ENCODE assay signal across 7 mouse cellular contexts in the genomic region with DNA sequence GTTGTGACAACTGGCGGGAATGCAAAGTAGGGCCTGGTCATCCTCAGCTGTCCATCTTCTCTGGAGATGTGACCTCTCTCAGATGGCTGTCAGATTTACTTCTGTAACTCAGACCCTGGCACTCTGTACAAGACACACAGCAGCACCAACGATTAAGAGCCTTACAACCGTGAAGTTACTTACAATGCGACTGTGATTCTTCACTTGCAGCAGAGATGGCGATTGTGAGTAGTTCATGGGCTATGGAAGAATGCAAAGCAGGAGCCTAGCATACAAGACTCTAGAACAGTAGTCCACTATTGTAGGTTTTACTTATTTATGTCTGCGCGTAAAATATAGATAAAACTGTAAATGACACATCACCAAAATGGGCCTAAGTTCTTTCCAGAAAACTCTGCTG. TPM values are rescaled to one million over a fixed set of nuclear protein-coding genes. Genes with fewer than 3 reads are reported as not detected.
DNase-seq lines count a peak whose midpoint lies in the region; ATAC-seq lines count a peak whose summit lies in the region.

No protein-coding gene starts in this region.

- peak overlapping the region; percentile 86 for H3K9ac ChIP-seq in lung, embryonic 16.5 days (ENCODE audit: low read length)
- no peak overlapping the region for H3K9ac ChIP-seq in forebrain, embryonic 12.5 days
- H3K9ac ChIP-seq in limb, embryonic 13.5 days = no peak overlapping the region
- H3K9ac ChIP-seq in stomach, embryonic 14.5 days (replicated peaks; ENCODE audit: low read depth, low read length) = peak overlapping the region; percentile 60

- 27% methylated on average over 7 of the region's 7 CpGs for WGBS in lung, embryonic 16.5 days
- 30% methylated on average over 7 of the region's 7 CpGs for WGBS in forebrain, embryonic 12.5 days
- 29% methylated on average over 7 of the region's 7 CpGs for WGBS in limb, embryonic 13.5 days
- 29% methylated on average over 7 of the region's 7 CpGs for WGBS in stomach, embryonic 14.5 days

- no peaks in the 10 kb centered on the region for H3K27me3 ChIP-seq in lung, embryonic 16.5 days (ENCODE audit: control insufficient read depth, insufficient read depth, low read depth, low read length)
- H3K27me3 ChIP-seq in forebrain, embryonic 12.5 days = 0 out of 2 replicates have a peak, but pooled peaks cover 4% of the 10 kb centered on the region
- H3K27me3 ChIP-seq in limb, embryonic 13.5 days = no peaks in the 10 kb centered on the region
- H3K27me3 ChIP-seq in stomach, embryonic 14.5 days (ENCODE audit: control insufficient read depth, insufficient read depth, low read length) = no peaks in the 10 kb centered on the region

- 0 out of 2 replicates have a peak, but pooled peaks have one; percentile 12 for ATAC-seq in lung, embryonic 16.5 days (ENCODE audit: low read depth)
- ATAC-seq in forebrain, embryonic 12.5 days (ENCODE audit: low FRiP score) = peak; percentile 51
- ATAC-seq in limb, embryonic 13.5 days (ENCODE audit: low FRiP score, low read depth) = peak; percentile 17; the same call in 1 of the 2 replicates
- no peak for ATAC-seq in stomach, embryonic 14.5 days (ENCODE audit: insufficient number of reproducible peaks, insufficient read depth, low FRiP score, low read depth)

- no peaks in the 10 kb centered on the region for H3K36me3 ChIP-seq in lung, embryonic 16.5 days (ENCODE audit: control insufficient read depth, insufficient read depth, low read length)
- no peaks in the 10 kb centered on the region for H3K36me3 ChIP-seq in forebrain, embryonic 12.5 days (replicated peaks)
- peaks cover 6% of the 10 kb centered on the region; the same call in 1 of the 2 replicates for H3K36me3 ChIP-seq in limb, embryonic 13.5 days
- H3K36me3 ChIP-seq in stomach, embryonic 14.5 days (ENCODE audit: control insufficient read depth, insufficient read depth, low read length) = no peaks in the 10 kb centered on the region

- H3K27ac ChIP-seq in lung, embryonic 16.5 days (ENCODE audit: low read length) = no peak overlapping the region
- H3K27ac ChIP-seq in forebrain, embryonic 12.5 days = no peak overlapping the region
- no peak overlapping the region for H3K27ac ChIP-seq in limb, embryonic 13.5 days
- peak overlapping the region; percentile 83; the same call in 1 of the 2 replicates for H3K27ac ChIP-seq in stomach, embryonic 14.5 days (ENCODE audit: low read length)

- H3K4me3 ChIP-seq in lung, embryonic 16.5 days (ENCODE audit: low read length) = peak overlapping the region; percentile 90
- H3K4me3 ChIP-seq in forebrain, embryonic 12.5 days (replicated peaks) = peak overlapping the region; percentile 85
- H3K4me3 ChIP-seq in limb, embryonic 13.5 days = peak overlapping the region; percentile 82
- H3K4me3 ChIP-seq in stomach, embryonic 14.5 days (ENCODE audit: low read depth, low read length) = peak overlapping the region; percentile 81

- no peaks in the 10 kb centered on the region for H3K9me3 ChIP-seq in lung, embryonic 16.5 days (ENCODE audit: control insufficient read depth, low read length)
- no peaks in the 10 kb centered on the region for H3K9me3 ChIP-seq in forebrain, embryonic 12.5 days
- H3K9me3 ChIP-seq in limb, embryonic 13.5 days = no peaks in the 10 kb centered on the region
- H3K9me3 ChIP-seq in stomach, embryonic 14.5 days (ENCODE audit: control insufficient read depth, low read depth, low read length) = no peaks in the 10 kb centered on the region

- peaks cover 13% of the 10 kb centered on the region for H3K4me1 ChIP-seq in lung, embryonic 16.5 days (replicated peaks; ENCODE audit: control insufficient read depth, insufficient read depth, low read length)
- H3K4me1 ChIP-seq in forebrain, embryonic 12.5 days = peaks cover 20% of the 10 kb centered on the region
- H3K4me1 ChIP-seq in limb, embryonic 13.5 days = peaks cover 23% of the 10 kb centered on the region
- H3K4me1 ChIP-seq in stomach, embryonic 14.5 days (ENCODE audit: control insufficient read depth, insufficient read depth, low read length) = peaks cover 4% of the 10 kb centered on the region; the same call in 1 of the 2 replicates

- DNase-seq in lung, postnatal 14 days = no peak
- DNase-seq in layer of hippocampus, adult 8-10 months (ENCODE audit: low spot score in 2 of 2) = no peak
- DNase-seq in spleen, postnatal 10 days (ENCODE audit: low spot score in 2 of 2) = no peak

- peak overlapping the region; percentile 72 for H3K4me2 ChIP-seq in lung, embryonic 16.5 days (ENCODE audit: low read depth, low read length)
- peak overlapping the region; percentile 74 for H3K4me2 ChIP-seq in forebrain, embryonic 12.5 days
- H3K4me2 ChIP-seq in limb, embryonic 13.5 days (replicated peaks) = peak overlapping the region; percentile 77
- peak overlapping the region; percentile 57 for H3K4me2 ChIP-seq in stomach, embryonic 14.5 days (replicated peaks; ENCODE audit: low read depth, low read length)

RNA-seq across cellular contexts. Expression of a gene that starts 12.8 kb away (rescaled TPM):
- 186 and 203 TPM in 2 replicates for polyA plus RNA-seq in lung, embryonic 16.5 days (2015; fragmentation: Nextera tagmentation; extraction: Ambion mirVana)
- 94.5 and 104 TPM in 2 replicates for polyA plus RNA-seq in forebrain, embryonic 12.5 days (2016; fragmentation: Nextera tagmentation; extraction: Ambion mirVana)
- 161 and 174 TPM in 2 replicates for polyA plus RNA-seq in limb, embryonic 13.5 days (2015; fragmentation: Nextera tagmentation; extraction: Ambion mirVana)
- polyA plus RNA-seq in stomach, embryonic 14.5 days (2014; fragmentation: Nextera tagmentation; extraction: Ambion mirVana) = 179 and 183 TPM in 2 replicates
- 10 to 100 TPM; 44.0 to 60.6 (median 49.1) TPM for total RNA-seq in layer of hippocampus, adult 8-10 months (2022)

RNA-seq across cellular contexts. Expression of a gene that starts 39.6 kb away (rescaled TPM):
- polyA plus RNA-seq in lung, embryonic 16.5 days (2015; fragmentation: Nextera tagmentation; extraction: Ambion mirVana) = 8.9 and 11.6 TPM in 2 replicates
- 7.6 and 8.4 TPM in 2 replicates for polyA plus RNA-seq in forebrain, embryonic 12.5 days (2016; fragmentation: Nextera tagmentation; extraction: Ambion mirVana)
- 5.6 and 8.3 TPM in 2 replicates for polyA plus RNA-seq in limb, embryonic 13.5 days (2015; fragmentation: Nextera tagmentation; extraction: Ambion mirVana)
- 9.0 and 11.7 TPM in 2 replicates for polyA plus RNA-seq in stomach, embryonic 14.5 days (2014; fragmentation: Nextera tagmentation; extraction: Ambion mirVana)
- total RNA-seq in layer of hippocampus, adult 8-10 months (2022) = 100 to 1,000 TPM; 123 to 175 (median 152) TPM

Comparison
In these comparisons a context has a peak if more than half of its experiments do, and no peak if none do; other contexts are left out.
1. H3K9ac ChIP-seq: peak in lung, embryonic 16.5 days (single experiment) and stomach, embryonic 14.5 days (single experiment); none in forebrain, embryonic 12.5 days (single experiment) and limb, embryonic 13.5 days (single experiment).
2. Peak in every context shown above with its lines, with median percentiles within 50 percentile points of each other: H3K4me2 ChIP-seq and H3K4me3 ChIP-seq.